Mouse (Mus musculus) hindbrain, embryonic 16.5 days (tissue): ENCODE measurements around the gene Gm42906. TPM values are rescaled to one million over a fixed set of nuclear protein-coding genes. Genes with fewer than 3 reads are reported as not detected.

Source experiments
- ATAC-seq: fragments of 200-750 bp; cut with Nextera tagmentation; 2 replicates; pipeline ENCODE4 v1.8.0; 2017; ENCODE audit warnings: moderate TSS enrichment, moderate library complexity
- H3K27ac ChIP-seq: fragments of 300-500 bp; sonication (generic); 2 replicates; pipeline ENCODE4 v1.5.1; 2014; ENCODE audit warnings: low read depth, mild to moderate bottlenecking, control low read depth, low read length, moderate library complexity
- H3K27me3 ChIP-seq: fragments of 300-500 bp; sonication (generic); replicated peaks from 2 replicates; pipeline ENCODE4 v1.6.1; 2014; ENCODE audit warnings: low read length; ENCODE audit not compliant: control insufficient read depth, insufficient read depth
- H3K36me3 ChIP-seq: fragments of 300-500 bp; sonication (generic); 2 replicates; pipeline ENCODE4 v1.6.1; 2014; ENCODE audit warnings: mild to moderate bottlenecking, low read length, moderate library complexity, mixed read lengths; ENCODE audit not compliant: control insufficient read depth, insufficient read depth
- H3K4me1 ChIP-seq: fragments of 300-500 bp; sonication (generic); 2 replicates; pipeline ENCODE4 v1.6.1; 2014; ENCODE audit warnings: low read depth, low read length; ENCODE audit not compliant: control insufficient read depth, insufficient read depth
- H3K4me2 ChIP-seq: fragments of 300-500 bp; sonication (generic); 2 replicates; pipeline ENCODE4 v1.6.1; 2014; ENCODE audit warnings: mild to moderate bottlenecking, low read length, control low read depth, moderate library complexity
- H3K4me3 ChIP-seq: fragments of 300-500 bp; sonication (generic); 2 replicates; pipeline ENCODE4 v1.5.1; 2014; ENCODE audit warnings: mild to moderate bottlenecking, low read length, control low read depth, moderate library complexity
- H3K9ac ChIP-seq: fragments of 300-500 bp; sonication (generic); 2 replicates; pipeline ENCODE4 v1.6.1; 2014; ENCODE audit warnings: low read depth, mild to moderate bottlenecking, control low read depth, low read length, moderate library complexity
- H3K9me3 ChIP-seq: fragments of 300-500 bp; sonication (generic); 2 replicates; pipeline ENCODE4 v1.6.1; 2014; ENCODE audit warnings: mild to moderate bottlenecking, low read length, moderate library complexity; ENCODE audit not compliant: control insufficient read depth
- WGBS: fragments of 180-500 bp; shearing (Covaris S2); extraction: QIAGEN DNeasy Blood & Tissue Kit; methylation state at CpG from one replicate; pipeline ENCODE4 v1.1.7; 2014; 5-methylcytosine and 5-hydroxymethylcytosine counted together
- polyA plus RNA-seq: library from polyadenylated mRNA; unstranded; fragments of >200 nt; fragmentation: Nextera tagmentation; extraction: Ambion mirVana; gene quantifications from 2 replicates; pipeline ENCODE4 v1.2.1, GENCODE M21; 2015

Gene Gm42906
- polyA plus RNA-seq, 1 experiment from 2014 or later = not detected

DNA sequence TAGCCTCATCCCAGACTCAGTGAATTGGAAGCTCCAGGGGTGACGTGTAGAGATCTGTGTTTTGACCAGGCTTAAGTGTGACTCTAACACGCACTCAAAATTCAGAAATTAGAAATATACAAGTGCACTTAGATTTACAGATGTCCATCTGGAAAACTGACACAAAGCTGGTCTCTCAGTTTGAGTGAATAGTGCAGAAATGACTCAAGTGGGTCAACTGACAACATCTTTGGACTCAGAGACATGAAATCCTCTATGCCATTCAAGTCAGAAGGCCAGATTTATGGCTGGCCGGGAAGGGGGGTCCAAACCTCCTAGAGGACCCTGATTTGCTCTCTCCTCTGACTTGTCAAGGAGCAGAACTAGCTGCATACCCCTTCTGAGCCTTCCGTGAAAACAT is 279.9 kb downstream of the Gm42906 start:
- H3K36me3 ChIP-seq = no peaks in the 10 kb centered on the region
- H3K4me1 ChIP-seq = peaks cover 4% of the 10 kb centered on the region
- ATAC-seq = no peak
- no peaks in the 10 kb centered on the region for H3K27me3 ChIP-seq
- no peak overlapping the region for H3K9ac ChIP-seq
- no peaks in the 10 kb centered on the region for H3K9me3 ChIP-seq
- H3K4me2 ChIP-seq = no peak overlapping the region
- no peak overlapping the region for H3K27ac ChIP-seq
- WGBS = 91% methylated on average over 4 of the region's 4 CpGs
- H3K4me3 ChIP-seq = no peak overlapping the region

DNA sequence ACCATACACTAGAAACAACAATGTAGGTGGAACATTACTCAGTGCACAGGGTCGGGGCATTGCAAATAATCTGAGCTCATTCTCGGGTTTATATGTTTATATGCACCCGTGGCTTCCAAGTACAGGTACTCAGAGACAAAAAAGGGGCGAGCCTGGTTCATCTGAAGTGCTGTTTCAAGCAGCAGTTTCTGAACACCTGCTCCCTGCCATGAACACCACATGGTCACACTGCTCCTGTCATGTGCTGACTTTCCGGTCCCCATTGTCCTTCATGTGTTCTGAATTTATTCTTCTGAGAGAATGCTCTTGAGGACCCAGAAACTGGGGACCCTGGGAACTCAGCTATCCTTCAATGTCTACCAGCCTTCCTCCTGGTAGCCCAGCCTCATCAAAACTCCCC is 282.2 kb downstream of the Gm42906 start:
- Histone ChIP-seq H3K4me2 (no peak overlapping the region), H3K4me3 (no peak overlapping the region), H3K27ac (no peak overlapping the region), H3K27me3 (no peaks in the 10 kb centered on the region), H3K4me1 (peaks cover 17% of the 10 kb centered on the region), H3K9me3 (no peaks in the 10 kb centered on the region), H3K36me3 (no peaks in the 10 kb centered on the region), H3K9ac (no peak overlapping the region)
- ATAC-seq = no peak
- 63% methylated on average over 5 of the region's 5 CpGs for WGBS

DNA sequence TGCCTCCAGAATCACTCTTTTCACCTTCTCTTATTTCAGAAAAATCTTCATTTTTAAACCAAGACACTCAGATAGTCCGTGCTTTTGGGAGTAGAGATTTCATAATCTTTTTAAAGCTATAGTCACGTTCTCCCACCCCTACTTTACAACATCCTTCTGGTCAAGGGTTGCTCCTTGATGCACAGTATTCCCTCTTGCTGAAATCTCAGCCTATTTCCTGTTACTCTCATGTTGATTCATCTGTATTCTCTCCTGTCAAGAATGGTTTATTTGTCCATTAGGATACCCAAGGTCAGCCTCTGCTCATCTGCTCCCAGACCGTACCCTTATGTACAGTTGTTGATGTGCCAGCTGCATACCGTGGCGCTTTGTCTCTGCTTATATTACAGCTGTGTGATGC is 284.0 kb downstream of the Gm42906 start:
- no peak overlapping the region for H3K27ac ChIP-seq
- H3K4me1 ChIP-seq = peaks cover 17% of the 10 kb centered on the region

DNA sequence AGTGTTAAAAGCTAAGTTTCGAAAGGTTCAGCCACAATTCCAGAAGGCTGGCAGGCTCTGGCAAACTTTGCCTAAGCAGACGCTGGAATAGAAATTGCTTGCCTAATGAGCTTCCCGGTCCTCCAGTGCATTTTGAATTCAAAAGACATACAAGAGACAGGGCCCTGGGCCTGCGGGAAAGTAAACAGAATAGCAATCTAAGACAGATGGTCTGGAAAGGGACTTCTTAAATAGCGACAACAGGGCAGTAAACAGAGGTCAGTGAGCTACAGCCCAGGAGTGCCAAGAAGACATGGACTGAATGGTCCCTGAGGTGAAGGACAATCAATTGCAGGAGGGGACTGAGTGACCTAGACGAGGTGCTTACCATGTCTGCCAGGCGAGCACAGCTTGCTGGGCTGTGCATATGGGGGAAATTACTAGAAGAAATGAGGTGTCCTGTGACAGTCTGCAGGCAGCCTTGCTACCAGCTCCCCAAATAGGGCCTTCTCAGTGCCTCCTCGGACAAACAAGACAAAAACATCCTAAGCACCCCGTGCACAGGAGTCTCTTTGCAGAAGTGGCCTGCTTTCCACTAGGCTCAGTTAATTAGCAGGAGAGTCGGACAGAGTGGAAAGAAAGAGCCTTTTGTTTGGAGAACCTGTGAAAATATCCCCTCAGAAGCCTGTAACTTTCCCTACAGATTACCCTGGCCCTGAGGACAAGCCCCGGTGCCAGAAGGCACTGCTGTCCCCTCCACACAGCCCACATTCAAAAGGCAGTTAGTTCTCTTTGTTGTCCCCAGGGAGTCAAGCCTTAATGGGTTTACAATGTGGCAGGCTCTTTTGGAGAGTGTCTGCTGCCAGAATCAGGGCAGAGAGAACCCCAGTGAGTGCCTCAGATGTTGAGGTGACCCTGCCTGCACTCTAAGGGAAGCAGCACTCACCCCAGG is 285.0 kb downstream of the Gm42906 start:
- no peak overlapping the region; the same call in 1 of the 2 replicates for H3K9ac ChIP-seq
- H3K4me3 ChIP-seq = no peak overlapping the region
- H3K27ac ChIP-seq = peak overlapping the region; percentile 60
- H3K27me3 ChIP-seq = no peaks in the 10 kb centered on the region
- peaks cover 17% of the 10 kb centered on the region for H3K4me1 ChIP-seq
- peak; percentile 74 for ATAC-seq
- WGBS = 12% methylated on average over 11 of the region's 11 CpGs
- H3K36me3 ChIP-seq = no peaks in the 10 kb centered on the region
- no peaks in the 10 kb centered on the region for H3K9me3 ChIP-seq
- H3K4me2 ChIP-seq = no peak overlapping the region

More for the DNA sequence above, 284.0 kb downstream of the Gm42906 start:
- Histone ChIP-seq H3K4me3 (no peak overlapping the region), H3K36me3 (no peaks in the 10 kb centered on the region), H3K9me3 (no peaks in the 10 kb centered on the region), H3K27me3 (no peaks in the 10 kb centered on the region), H3K4me2 (no peak overlapping the region), H3K9ac (no peak overlapping the region)
- no peak for ATAC-seq
- WGBS = 78% methylated on average over 5 of the region's 5 CpGs

GRCm38 (mm10) chr5:151142241-151142640 is 285.7 kb downstream of the Gm42906 start:
- Histone ChIP-seq H3K27me3 (no peaks in the 10 kb centered on the region), H3K9ac (no peak overlapping the region), H3K27ac (peak overlapping the region; percentile 60; the same call in 1 of the 2 replicates), H3K4me2 (no peak overlapping the region), H3K36me3 (no peaks in the 10 kb centered on the region), H3K4me3 (no peak overlapping the region), H3K9me3 (no peaks in the 10 kb centered on the region), H3K4me1 (peaks cover 17% of the 10 kb centered on the region)
- 43% methylated on average over 5 of the region's 5 CpGs for WGBS
- ATAC-seq = peak; percentile 53; the same call in 1 of the 2 replicates

- WGBS = 87% methylated on average over 5 of the region's 5 CpGs
- H3K4me3 ChIP-seq = no peak overlapping the region
Measured at GRCm38 (mm10) chr5:151137901-151138300, 290.1 kb downstream of the Gm42906 start.

GRCm38 (mm10) chr5:151137311-151137710 is 290.7 kb downstream of the Gm42906 start:
- no peak for ATAC-seq
- WGBS = 88% methylated on average over 4 of the region's 4 CpGs

More at GRCm38 (mm10) chr5:151137901-151138300, 290.1 kb downstream of the Gm42906 start:
- Histone ChIP-seq H3K36me3 (no peaks in the 10 kb centered on the region), H3K4me2 (no peak overlapping the region), H3K27ac (no peak overlapping the region), H3K9ac (no peak overlapping the region), H3K27me3 (no peaks in the 10 kb centered on the region), H3K9me3 (no peaks in the 10 kb centered on the region; the same call in 1 of the 2 replicates), H3K4me1 (peaks cover 11% of the 10 kb centered on the region)
- no peak for ATAC-seq

DNA sequence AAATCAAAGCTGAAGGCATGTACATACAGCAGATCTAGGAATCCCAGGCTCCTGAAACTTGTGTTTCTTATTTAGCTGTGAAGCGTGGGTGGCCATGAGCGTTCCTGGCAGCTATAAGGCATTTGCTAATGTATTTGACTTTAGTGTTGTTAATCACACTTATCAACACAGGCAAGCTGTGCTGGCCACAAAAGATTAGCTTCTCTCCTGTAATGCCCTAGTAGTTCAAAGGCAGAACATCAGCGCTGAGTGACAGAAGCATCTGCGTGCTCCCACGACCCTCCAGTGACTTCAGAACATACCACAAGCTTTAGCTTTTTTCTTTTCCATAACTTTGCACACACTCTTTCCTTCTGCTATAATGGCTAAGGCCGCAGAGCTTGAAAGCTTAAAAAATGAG is 292.0 kb downstream of the Gm42906 start:
- no peak overlapping the region for H3K4me3 ChIP-seq
- WGBS = 74% methylated on average over 6 of the region's 6 CpGs
- H3K4me2 ChIP-seq = no peak overlapping the region
- no peak overlapping the region for H3K9ac ChIP-seq
- H3K4me1 ChIP-seq = no peaks in the 10 kb centered on the region
- no peak for ATAC-seq
- no peak overlapping the region for H3K27ac ChIP-seq
- H3K36me3 ChIP-seq = no peaks in the 10 kb centered on the region
- no peaks in the 10 kb centered on the region for H3K27me3 ChIP-seq
- H3K9me3 ChIP-seq = no peaks in the 10 kb centered on the region; the same call in 1 of the 2 replicates

More at GRCm38 (mm10) chr5:151137311-151137710, 290.7 kb downstream of the Gm42906 start:
- H3K27ac ChIP-seq = no peak overlapping the region
- peaks cover 6% of the 10 kb centered on the region for H3K4me1 ChIP-seq
- H3K9me3 ChIP-seq = no peaks in the 10 kb centered on the region; the same call in 1 of the 2 replicates
- H3K27me3 ChIP-seq = no peaks in the 10 kb centered on the region
- no peak overlapping the region for H3K4me2 ChIP-seq
- H3K9ac ChIP-seq = no peak overlapping the region
- H3K4me3 ChIP-seq = no peak overlapping the region
- no peaks in the 10 kb centered on the region for H3K36me3 ChIP-seq

DNA sequence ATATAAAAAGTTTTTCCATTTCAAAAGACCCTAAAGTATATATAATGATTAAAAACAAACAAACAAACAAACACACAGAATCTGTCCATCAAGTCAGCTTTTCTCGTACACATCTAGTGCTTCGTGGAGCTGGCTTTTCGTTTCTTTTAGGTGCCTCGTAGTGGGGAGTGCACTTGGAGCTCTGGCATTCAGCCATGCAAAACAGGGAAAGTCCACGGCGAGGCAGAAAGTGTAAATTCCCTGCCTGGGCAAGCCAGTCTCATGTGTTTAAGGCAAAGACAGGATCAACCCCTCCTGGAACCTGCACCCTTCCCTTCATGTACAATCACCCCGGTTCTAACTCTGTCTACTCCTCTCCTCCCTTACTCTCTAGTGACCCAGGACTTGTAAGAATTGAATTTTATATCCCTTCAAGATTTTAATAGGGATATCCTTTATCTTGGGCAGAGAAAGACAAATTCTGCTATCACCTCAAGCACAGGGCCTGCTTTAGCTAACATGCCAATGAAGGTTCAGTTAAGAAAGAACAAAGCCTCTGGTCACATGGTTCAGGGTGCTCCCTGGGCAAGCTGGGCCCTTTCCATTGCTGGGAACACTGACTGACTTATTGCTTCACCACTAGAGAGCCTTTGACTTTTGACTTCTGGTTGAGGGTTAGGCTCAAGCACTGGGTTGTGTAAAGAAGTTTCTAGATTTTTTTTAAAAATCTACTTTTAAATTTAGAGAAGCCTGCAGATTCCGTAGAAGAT is 292.7 kb downstream of the Gm42906 start:
- Histone ChIP-seq H3K4me2 (no peak overlapping the region), H3K27me3 (no peaks in the 10 kb centered on the region), H3K9me3 (no peaks in the 10 kb centered on the region; the same call in 1 of the 2 replicates), H3K27ac (no peak overlapping the region), H3K4me3 (no peak overlapping the region), H3K36me3 (no peaks in the 10 kb centered on the region), H3K9ac (no peak overlapping the region), H3K4me1 (no peaks in the 10 kb centered on the region)
- ATAC-seq = no peak
- WGBS = 83% methylated on average over 8 of the region's 8 CpGs
